8 mouse cellular contexts compared by ENCODE assay signal in genomic region chr19:44408595-44408994, GRCm38 (mm10). TPM values are rescaled to one million over a fixed set of nuclear protein-coding genes. Genes with fewer than 3 reads are reported as not detected.
DNase-seq lines count a peak whose midpoint lies in the region; ATAC-seq lines count a peak whose summit lies in the region.

No protein-coding gene starts in this region.

- ATAC-seq in erythroblast, adult 5-6 weeks (replicated peaks; ENCODE audit: low FRiP score, poor library complexity, severe bottlenecking): no peak
- no peak for ATAC-seq in forebrain, embryonic 15.5 days (replicated peaks)
- no peak for ATAC-seq in liver, embryonic 16.5 days (ENCODE audit: low read depth)

- peaks cover 27% of the 10 kb centered on the region for H3K36me3 ChIP-seq in erythroblast, embryonic 14.5 days (ENCODE audit: control insufficient read depth)
- no peaks in the 10 kb centered on the region for H3K36me3 ChIP-seq in forebrain, embryonic 15.5 days
- no peaks in the 10 kb centered on the region for H3K36me3 ChIP-seq in liver, embryonic 16.5 days (ENCODE audit: control insufficient read depth, insufficient read depth)

- DNase-seq in A20 (ENCODE audit: low read depth, low spot score): peak; percentile 69
- no peak for DNase-seq in adrenal gland, adult 8-10 months
- no peak for DNase-seq in gastrocnemius, adult 8-10 months (ENCODE audit: low spot score in 2 of 2)
- no peak for DNase-seq in T-cell, adult 2 months (ENCODE audit: low spot score)

- peak overlapping the region; percentile 80; the same call in 1 of the 2 replicates for H3K27ac ChIP-seq in forebrain, embryonic 15.5 days (replicated peaks)
- H3K27ac ChIP-seq in liver, embryonic 16.5 days (ENCODE audit: low read length): peak overlapping the region; percentile 72

- WGBS in forebrain, embryonic 15.5 days: 73% methylated on average over 4 of the region's 4 CpGs
- WGBS in liver, embryonic 16.5 days (ENCODE audit: insufficient replicate concordance): 56% methylated on average over 4 of the region's 4 CpGs

- H3K9me3 ChIP-seq in erythroblast, embryonic 14.5 days (ENCODE audit: control insufficient read depth, low read length): no peaks in the 10 kb centered on the region
- H3K9me3 ChIP-seq in forebrain, embryonic 15.5 days: no peaks in the 10 kb centered on the region
- H3K9me3 ChIP-seq in liver, embryonic 16.5 days (replicated peaks; ENCODE audit: control insufficient read depth, low read length): no peaks in the 10 kb centered on the region

- peak overlapping the region; percentile 67 for H3K4me3 ChIP-seq in erythroblast, embryonic 14.5 days (replicated peaks)
- H3K4me3 ChIP-seq in forebrain, embryonic 15.5 days: peak overlapping the region; percentile 54
- H3K4me3 ChIP-seq in liver, embryonic 16.5 days (ENCODE audit: low read depth, low read length): peak overlapping the region; percentile 73

- peaks cover 5% of the 10 kb centered on the region for H3K27me3 ChIP-seq in erythroblast, embryonic 14.5 days (ENCODE audit: control insufficient read depth)
- 0 out of 2 replicates have a peak, but pooled peaks cover 4% of the 10 kb centered on the region for H3K27me3 ChIP-seq in forebrain, embryonic 15.5 days
- peaks cover 2% of the 10 kb centered on the region for H3K27me3 ChIP-seq in liver, embryonic 16.5 days (ENCODE audit: control insufficient read depth, insufficient read depth, low read depth, low read length)

- peak overlapping the region; percentile 85 for H3K4me2 ChIP-seq in forebrain, embryonic 15.5 days (replicated peaks)
- peak overlapping the region; percentile 95 for H3K4me2 ChIP-seq in liver, embryonic 16.5 days (ENCODE audit: low read depth, low read length)

- H3K4me1 ChIP-seq in erythroblast, embryonic 14.5 days (ENCODE audit: control insufficient read depth): peaks cover 48% of the 10 kb centered on the region
- H3K4me1 ChIP-seq in forebrain, embryonic 15.5 days: peaks cover 20% of the 10 kb centered on the region
- H3K4me1 ChIP-seq in liver, embryonic 16.5 days (ENCODE audit: control insufficient read depth, low read depth, low read length): peaks cover 30% of the 10 kb centered on the region

- H3K9ac ChIP-seq in forebrain, embryonic 15.5 days (replicated peaks): peak overlapping the region; percentile 54
- H3K9ac ChIP-seq in liver, embryonic 16.5 days (ENCODE audit: low read depth, low read length): peak overlapping the region; percentile 67

RNA-seq across cellular contexts. Expression of gene Scd1, which starts 0.9 kb away (rescaled TPM):
- 1.2 and 1.8 TPM in 2 replicates for polyA plus RNA-seq in erythroblast, embryonic 14.5 days (2012)
- 10.0 and 11.3 TPM in 2 replicates for total RNA-seq in erythroblast, adult 5-6 weeks (2015; ENCODE audit: low replicate concordance)
- total RNA-seq in erythroblast, adult 5-6 weeks (2017; ENCODE audit: low replicate concordance): 9.5 and 11.2 TPM in 2 replicates
- polyA plus RNA-seq in forebrain, embryonic 15.5 days (2015; fragmentation: Nextera tagmentation; extraction: Ambion mirVana): 3.5 and 4.0 TPM in 2 replicates
- polyA plus RNA-seq in liver, embryonic 16.5 days (2015; fragmentation: Nextera tagmentation; extraction: Ambion mirVana): 19.2 and 25.5 TPM in 2 replicates
- 1,000 to 10,000 TPM in 1 of 4 experiments, 100 to 1,000 TPM in 3; 370 to 1,578 (median 696) TPM for total RNA-seq in adrenal gland, adult 8-10 months (2022)
- 10 to 100 TPM in 3 of 4 experiments, 1 to 10 TPM in 1; 9.2 to 25.2 (median 14.3) TPM for total RNA-seq in gastrocnemius, adult 8-10 months (2022)

Comparison
In these comparisons a context has a peak if more than half of its experiments do, and no peak if none do; other contexts are left out.
1. RNA of gene Scd1, which starts 0.9 kb away (total RNA-seq): 370 to 1,578 TPM in adrenal gland, adult 8-10 months; 9.2 to 25.2 TPM in gastrocnemius, adult 8-10 months and 9.5 to 11.3 TPM in erythroblast, adult 5-6 weeks; every median in the first group is over 10 times any median in the second.
2. Peak in every context shown above with its lines, with median percentiles within 50 percentile points of each other: H3K4me3 ChIP-seq.